Mouse (Mus musculus): ENCODE data around the gene Brd1. TPM values are rescaled to one million over a fixed set of nuclear protein-coding genes. Genes with fewer than 3 reads are reported as not detected.
A peak's percentile ranks its signal among the peaks of the same experiment; 100 is the strongest.

Brd1 gene
- total RNA-seq, 4 experiments from 2014 or later, result 23.3 to 26.7 (median 26.1) TPM

DNA sequence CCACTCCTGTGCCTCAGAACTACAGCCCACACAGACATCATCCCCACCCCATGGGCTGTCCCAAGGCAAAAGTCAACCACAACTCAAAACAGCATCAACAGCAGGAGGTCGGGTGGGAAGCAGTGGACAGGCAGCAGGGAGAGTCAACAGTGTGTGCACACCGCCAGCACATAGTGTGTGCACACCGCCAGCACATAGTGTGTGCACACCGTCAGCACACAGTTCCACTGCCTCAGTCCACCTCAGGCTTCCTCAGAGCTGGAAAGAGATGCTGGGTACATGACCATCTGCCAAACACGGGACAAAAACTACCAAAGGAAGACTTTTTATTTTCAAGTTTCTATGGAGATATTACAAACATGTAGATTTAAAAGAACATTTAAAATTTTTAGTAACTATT lies 47.3 kb downstream of the Brd1 start:
- DNase-seq (ENCODE audit: low spot score in 2 of 2), result no peak

DNA sequence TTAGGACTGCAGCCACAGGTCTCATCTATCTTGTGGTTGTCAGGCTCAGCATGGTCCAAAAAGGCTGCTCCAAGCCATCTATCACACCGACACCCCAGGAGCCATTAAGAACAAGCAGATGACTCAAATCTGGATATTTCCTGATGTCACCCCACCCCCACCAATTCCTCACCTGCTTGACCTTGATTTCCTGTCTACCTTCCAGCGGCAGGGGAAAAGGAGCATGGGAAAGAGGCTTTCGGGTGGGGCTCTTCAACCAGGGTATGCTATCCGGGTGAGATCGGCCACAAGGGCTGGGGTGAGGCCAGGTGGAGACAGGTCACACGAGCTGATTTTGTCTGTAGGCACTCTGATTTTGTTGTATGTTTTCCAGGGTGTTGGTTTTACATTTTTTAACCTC lies 50.0 kb downstream of the Brd1 start:
- DNase-seq (ENCODE audit: low spot score in 2 of 2), result no peak

DNA sequence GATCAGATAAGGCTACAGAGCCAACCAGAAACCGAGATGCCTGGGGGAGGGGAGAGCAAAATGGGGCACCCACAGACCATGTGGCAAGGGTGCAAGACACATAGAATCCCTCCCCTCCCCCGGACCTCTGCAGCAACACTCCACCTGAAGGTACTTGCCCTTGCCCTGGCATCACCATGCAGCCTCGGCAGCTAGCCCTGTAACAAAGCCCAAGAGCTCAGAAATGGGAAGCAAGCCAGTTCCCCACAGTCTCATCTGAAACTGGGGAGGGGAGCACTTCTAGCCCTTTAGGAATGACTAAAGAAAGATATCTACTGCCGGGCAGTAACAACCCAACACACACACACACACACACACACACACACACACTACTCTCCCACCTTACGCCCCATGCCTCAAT lies 53.1 kb downstream of the Brd1 start:
- no peak for DNase-seq (ENCODE audit: low spot score in 2 of 2)

DNA sequence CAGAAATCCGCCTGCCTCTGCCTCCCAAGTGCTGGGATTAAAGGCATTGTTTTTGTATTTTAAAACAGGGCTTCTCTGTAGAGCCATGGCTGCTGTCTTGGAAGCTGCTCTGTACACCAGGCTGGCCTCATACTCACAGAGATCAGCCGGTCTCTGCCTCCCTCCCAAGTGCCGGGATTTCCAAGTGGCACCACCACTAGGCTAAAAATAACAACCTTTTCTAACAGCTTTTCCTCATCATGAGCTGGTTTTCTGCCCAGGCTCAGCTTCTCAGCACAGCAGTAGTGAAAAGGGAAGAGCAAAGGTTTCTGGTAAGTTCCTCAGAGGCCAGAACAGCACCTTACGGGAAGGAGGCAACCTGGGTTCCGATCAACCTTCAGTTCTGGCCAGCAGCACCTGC lies 56.5 kb downstream of the Brd1 start:
- DNase-seq (ENCODE audit: low spot score in 2 of 2), result no peak

DNA sequence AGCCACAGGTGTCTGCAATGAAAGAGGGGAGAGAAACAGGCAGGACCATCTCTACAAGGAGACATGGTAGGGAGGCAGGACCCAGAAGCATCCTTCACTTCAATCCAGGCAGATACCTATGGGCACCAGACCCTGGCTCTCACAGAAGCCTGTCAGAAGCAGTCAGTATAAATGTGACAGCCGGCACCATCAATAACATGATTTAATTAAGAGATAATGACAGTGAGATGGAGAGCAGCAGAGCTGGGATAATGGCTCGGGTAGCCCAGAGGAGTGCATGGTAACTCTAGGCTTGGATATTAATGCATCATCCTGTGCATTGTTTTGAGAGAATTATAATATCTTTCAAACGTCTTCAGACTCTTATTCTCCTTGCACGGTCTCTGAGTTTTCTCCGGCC lies 58.0 kb downstream of the Brd1 start:
- DNase-seq (ENCODE audit: low spot score in 2 of 2), result no peak

DNA sequence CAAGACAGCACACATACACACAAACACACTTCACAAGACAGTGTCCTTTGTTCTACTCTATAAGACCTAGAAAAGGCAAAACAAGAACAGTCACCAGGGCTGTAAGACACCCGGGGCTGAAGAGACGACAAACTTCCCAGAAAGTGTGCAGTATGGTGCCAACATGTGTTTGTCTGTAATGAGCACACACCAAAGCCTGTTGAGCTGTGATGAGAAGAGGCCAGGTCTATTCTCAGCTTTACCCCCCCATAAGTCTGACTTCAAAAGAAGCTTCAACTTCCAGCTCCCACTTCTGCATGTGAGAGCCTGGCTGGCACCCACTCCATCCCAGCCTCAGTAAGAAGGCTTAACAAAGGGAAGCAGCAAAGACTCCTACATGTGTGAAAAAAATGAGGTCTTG lies 65.3 kb downstream of the Brd1 start:
- no peak for DNase-seq (ENCODE audit: low spot score in 2 of 2)

DNA sequence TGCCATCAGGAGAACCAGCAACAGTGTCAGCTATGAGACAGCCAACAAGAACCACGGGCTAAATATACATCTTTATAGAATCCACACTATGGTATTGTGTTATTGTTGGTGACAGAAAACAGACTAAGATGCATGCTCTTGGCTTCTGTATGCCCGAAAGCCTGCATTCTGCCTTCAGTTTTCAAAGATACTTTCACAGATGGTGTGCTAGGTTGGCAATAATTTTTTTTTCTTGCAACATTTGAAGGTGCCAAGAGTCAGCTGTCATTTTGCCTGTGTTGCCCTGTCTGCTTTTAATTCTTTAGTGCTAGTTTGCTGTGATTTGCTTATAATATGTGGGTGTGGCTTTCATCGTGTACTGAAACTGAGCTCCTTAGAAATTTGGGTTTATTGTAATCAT lies 66.4 kb downstream of the Brd1 start:
- no peak for DNase-seq (ENCODE audit: low spot score in 2 of 2)

DNA sequence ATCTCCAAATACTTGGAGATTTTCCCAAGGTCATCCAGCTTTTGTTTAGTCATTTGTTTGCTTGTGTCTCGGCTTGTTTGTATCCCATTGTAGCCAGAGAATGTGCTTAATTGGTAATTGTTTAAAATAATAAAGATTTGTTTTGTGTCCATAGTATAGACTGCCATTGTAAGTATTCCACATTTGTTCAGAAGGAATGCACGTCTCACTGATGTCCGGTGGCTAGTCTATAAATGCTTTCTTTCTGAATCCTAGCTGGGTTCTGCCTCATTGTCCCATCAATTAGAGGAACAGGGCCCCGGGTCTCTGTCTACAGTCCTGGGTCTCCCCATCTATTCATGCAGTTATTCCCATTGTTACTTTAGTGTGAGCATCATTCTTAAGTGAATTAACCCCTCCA lies 68.2 kb downstream of the Brd1 start:
- no peak for DNase-seq (ENCODE audit: low spot score in 2 of 2)

DNA sequence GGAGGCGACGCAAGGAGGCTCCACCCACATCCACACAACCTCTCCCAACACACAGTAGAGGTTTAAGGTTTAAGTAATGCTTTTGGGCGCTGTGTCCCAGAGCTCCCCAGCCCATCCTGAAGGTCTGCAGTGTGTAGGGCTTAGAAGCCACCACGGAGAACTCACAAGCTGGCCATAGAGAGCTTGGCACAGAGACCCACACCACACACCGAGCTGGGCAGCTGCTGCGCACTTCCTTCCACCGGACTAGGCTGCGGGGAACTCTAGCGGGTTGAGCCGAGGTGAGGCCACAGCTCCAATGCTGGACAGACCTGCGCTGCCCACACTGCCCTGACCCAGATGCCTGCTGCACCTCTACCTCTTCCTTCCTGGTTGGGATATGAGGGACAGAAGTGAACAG lies 71.0 kb downstream of the Brd1 start:
- no peak for DNase-seq (ENCODE audit: low spot score in 2 of 2)

DNA sequence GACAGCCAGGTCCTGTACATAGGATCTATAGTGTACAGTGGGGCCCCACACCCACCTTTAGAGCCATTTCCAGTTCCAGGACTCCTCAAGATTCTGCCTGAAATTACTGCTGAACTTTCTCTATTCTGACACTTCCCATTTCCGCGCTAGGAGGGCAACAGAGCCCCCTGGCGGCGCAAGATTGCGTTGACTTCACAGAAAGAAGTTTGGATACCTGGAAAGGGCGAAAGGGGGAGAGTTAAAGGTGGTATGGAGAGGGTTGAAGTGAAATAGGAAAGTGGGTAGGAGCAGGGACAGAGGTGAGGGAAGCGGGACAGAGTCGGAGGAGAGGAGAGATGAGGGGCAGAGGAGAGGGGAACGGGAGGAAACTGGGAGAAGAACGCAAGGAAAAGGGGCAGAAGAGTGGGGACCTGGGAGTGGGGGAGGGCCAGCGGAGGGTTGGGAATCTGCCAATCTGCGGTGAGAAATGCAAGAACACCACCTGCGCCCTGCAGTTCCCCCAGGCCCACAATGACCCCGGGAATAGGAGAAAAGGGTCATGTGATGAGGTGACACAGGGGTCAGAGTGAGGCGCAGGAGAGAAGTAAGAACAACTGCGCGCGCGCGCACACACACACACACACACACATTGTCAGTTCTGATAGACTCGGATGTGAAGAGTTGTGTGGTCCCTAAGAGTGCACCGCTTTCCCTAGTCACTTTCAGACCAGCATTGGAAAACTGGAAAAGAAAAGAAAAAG lies 71.8 kb downstream of the Brd1 start:
- peak in 1 of 2 experiments; percentile 18 for DNase-seq (ENCODE audit: low spot score in 2 of 2)

DNA sequence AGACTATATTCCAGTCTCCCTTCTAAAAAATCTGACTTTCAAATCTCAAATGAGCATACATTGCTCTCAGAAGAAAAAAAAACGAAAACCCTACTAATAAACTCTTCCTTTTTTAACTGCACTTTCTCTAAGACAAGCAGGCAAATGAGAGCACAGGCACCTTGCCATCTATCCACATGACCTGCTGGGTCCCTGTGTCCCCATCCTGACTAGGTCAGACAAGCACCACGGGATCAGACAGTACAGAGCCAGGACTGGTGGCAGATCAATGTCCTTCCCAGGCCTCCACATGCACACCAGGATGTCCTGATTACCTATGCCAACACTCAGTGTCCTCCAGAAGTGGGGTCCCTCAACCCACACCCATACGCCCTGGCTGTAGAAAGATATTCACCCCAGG lies 72.4 kb downstream of the Brd1 start:
- no peak for DNase-seq (ENCODE audit: low spot score in 2 of 2)

DNA sequence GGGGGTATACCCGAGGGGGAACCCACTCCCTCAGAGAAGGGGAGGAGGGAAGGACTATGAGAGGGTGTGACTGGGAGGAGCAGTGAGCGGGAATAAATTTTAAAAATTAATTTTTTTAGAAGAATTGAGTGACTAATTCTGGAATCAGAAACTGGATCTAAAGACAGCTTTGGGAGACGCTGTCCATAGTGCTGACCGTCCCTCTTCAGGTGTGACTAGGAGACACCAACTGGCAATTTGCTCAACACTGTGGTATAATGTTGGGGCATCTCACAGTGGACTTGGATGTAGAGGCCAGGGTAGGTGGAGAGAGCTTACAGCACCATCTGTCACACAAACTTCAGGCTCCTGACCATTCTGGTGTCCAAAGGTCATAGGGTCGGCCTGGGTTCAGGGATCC lies 82.0 kb downstream of the Brd1 start:
- DNase-seq (ENCODE audit: low spot score in 2 of 2), result no peak

DNA sequence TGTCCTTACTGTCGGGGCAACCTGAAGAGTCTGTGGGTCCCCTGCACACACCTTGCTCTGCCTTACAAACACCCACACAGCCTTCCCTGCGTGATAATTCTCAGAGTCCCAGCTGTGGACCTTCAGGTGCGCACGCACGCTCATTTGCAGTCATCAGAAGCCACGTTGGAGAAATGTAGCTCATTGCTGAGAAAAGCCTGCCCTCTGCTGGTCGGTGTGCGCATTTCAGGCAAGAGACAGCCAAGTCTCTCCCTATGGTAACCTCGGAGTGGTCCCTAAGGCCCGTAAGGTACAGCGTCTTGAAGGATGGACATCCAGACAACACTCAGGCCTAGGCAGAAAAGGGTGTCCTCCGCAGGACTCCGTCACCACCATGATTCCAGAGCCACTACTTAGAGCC lies 83.0 kb downstream of the Brd1 start:
- DNase-seq (ENCODE audit: low spot score in 2 of 2), result peak in 1 of 2 experiments; percentile 7

Other genes starting within 250 kb of the Brd1 start
- not detected for gene Zdhhc25, start 133.9 kb downstream of the Brd1 start, total RNA-seq (2022)
- gene Zbed4, start 17.4 kb upstream of the Brd1 start, total RNA-seq (2022), result 10 to 100 TPM; 15.4 to 21.4 (median 16.2) TPM
- 1 to 10 TPM; 2.5 to 5.6 (median 3.7) TPM for gene Alg12, start 85.1 kb upstream of the Brd1 start, total RNA-seq (2022)
- gene Creld2, start 85.4 kb upstream of the Brd1 start, total RNA-seq (2022), result 1 to 10 TPM; 6.5 to 9.4 (median 8.1) TPM
- gene Pim3, start 128.0 kb upstream of the Brd1 start, total RNA-seq (2022), result 10 to 100 TPM; 19.5 to 42.9 (median 25.7) TPM
- not detected for gene Ttll8, start 220.2 kb upstream of the Brd1 start, total RNA-seq (2022)
- under 1 TPM in 1 of 4 experiments, not detected in 3; 0.09 TPM for gene Mlc1, start 244.8 kb upstream of the Brd1 start, total RNA-seq (2022)
- gene Mov10l1, start 248.7 kb upstream of the Brd1 start, total RNA-seq (2022), result not detected

Measured in gastrocnemius, adult 8-10 months (tissue).